Mouse (Mus musculus) gastrocnemius, adult 8-10 months (tissue): Measurements from ENCODE around the gene Anxa2. TPM values are rescaled to one million over a fixed set of nuclear protein-coding genes. Genes with fewer than 3 reads are reported as not detected.
A peak's percentile ranks its signal among the peaks of the same experiment; 100 is the strongest.

ENCODE experiments used
- DNase-seq, 2 experiments: peaks; one replicate each; pipeline ENCODE4 v3.0.0; 2022; ENCODE audit warnings: low spot score in 2 of 2
- total RNA-seq, 4 experiments: library from RNA; stranded (reverse); gene quantifications; 2 replicates each; pipeline ENCODE4 v1.2.4; 2022

Gene Anxa2
- total RNA-seq, result 10 to 100 TPM; 17.3 to 34.2 (median 28.0) TPM

GRCm38 (mm10) chr9:69453066-69453900 is at the start of gene Anxa2:
Gene Anxa2, plus strand, starts transcription at chr9:69453620.
- DNase-seq, result peak; percentile 69 to 79

DNA sequence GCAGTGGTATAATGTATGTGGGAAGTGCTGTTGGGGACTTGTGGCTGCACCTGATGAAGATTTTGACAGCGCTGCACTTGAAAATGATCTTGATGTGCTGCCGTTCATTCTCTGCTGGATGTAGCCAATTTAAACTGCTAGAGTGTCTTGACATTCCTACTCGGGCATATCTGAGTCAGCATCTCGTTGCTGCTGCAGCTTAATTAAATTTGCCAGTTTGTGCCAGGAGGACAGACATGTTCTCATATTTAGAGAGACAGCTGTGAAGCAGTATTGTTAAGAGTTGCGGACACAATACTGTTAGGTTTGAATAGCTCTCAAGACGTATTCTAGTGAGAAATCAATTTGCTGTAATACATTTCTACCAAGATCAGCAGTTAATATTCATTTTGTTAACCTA is 48.7 kb upstream of the Anxa2 start:
- DNase-seq, result no peak

DNA sequence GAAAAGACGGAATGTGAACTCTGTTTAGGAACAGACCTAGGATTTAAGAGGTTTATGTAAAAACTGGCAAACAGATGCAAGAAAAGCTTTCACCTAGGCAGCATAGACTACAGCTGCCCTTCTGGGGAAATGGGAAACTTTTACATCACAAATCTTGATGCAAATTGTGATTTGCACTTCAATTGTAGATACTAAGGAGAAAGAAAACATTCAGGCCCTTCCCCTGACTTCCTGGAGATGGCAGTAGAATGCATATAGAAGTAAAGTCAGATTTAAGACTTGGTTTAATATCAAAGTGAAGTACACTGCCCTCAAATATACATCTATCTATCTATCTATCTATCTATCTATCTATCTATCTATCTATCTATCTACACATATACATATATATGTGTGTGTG is 33.9 kb upstream of the Anxa2 start:
- no peak for DNase-seq

GRCm38 (mm10) chr9:69430531-69430930 is 22.9 kb upstream of the Anxa2 start:
- DNase-seq, result no peak

GRCm38 (mm10) chr9:69431863-69432555 is 21.4 kb upstream of the Anxa2 start:
- DNase-seq, result no peak

- DNase-seq, result no peak
These were observed 18.2 kb upstream of the Anxa2 start for GRCm38 (mm10) chr9:69435194-69435593.

DNA sequence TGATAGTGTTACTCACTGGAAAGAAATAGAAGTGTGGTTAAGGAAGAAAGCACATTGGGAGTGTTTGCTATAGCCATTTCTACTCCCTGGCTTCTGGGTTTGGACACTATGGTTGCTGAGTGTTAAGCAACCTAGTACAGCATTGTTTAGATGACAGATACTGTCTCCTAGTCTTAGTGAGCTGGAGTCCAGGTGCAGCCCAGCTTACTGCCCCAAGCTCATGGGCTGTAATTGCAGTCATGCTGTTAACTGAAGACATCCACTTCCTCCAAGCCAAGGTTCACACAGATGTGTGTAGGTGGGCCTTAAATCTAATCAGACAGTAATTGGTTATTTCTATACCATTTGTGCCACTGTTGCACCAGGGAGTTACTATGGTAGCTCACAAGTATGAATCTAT is 17.8 kb upstream of the Anxa2 start:
- no peak for DNase-seq

DNA sequence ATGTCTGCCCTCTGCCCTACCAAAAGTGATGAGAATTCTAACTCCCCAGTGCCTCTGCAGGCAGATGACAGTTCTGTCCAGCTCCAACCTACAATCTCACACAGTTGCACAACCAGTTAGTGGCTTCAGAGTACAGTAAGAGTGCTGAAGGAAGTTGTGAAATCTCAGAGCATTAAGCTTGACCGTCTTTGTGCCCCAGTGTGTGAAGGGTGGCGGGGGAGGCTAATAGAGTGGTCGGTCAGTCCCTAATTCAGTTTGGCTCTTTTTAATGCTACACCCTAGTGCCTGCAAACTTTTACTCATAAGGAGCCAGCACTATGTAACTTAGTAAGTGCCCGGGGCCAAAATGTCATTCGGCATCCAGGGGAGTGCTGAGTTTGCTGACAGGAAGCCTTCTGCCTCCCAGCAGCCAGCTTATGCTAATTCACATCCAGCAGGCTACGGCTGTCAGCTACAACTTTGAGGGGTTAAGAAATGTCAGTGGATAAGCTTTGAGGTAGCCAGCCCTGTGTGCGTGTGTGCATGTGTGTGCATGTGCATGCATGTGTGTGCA is 13.5 kb upstream of the Anxa2 start:
- no peak for DNase-seq

- DNase-seq, result no peak
These were observed 10.9 kb upstream of the Anxa2 start for GRCm38 (mm10) chr9:69442471-69443038.

GRCm38 (mm10) chr9:69443203-69443602 is 10.2 kb upstream of the Anxa2 start:
- DNase-seq, result peak; percentile 43 to 45

DNA sequence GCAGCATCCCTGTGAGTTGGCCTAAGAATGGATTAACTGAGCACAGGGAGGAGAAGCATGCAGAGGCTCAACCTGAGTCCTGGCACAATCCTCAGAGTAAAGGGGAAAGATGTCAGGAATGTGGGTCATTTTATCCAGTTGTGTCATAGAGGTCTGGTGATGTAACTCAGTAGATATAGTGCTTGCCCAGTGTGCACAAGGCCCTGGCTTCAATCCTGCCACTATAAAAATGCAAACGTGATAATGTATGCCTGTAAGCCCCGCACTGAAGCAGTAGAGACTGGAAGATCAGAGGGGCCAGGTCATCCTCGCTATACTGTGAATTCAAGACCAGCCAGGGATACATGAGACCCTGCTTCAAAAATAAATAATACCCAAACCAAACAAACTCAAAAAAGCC is 4.6 kb upstream of the Anxa2 start:
- no peak for DNase-seq

DNA sequence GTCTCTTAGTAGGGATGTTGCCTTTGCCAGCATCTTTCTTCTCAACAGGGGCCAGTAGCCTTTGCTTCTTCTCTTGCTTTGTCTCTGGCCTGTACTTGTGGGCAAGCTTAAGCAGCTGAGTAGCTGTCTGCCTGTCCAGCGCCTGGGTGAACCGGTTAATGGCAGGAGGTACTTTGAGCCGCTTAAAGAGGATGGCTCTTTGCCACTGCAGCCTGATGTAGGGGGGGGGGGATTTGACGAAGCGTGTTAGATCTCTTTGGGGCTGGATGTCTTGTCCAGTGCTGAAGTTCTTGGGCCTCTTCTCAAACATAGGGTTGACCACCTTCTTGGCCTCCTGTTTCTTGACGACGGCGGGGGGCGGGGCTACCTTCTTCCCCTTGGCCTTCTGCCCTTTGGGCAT is 2.8 kb upstream of the Anxa2 start:
- no peak for DNase-seq

GRCm38 (mm10) chr9:69451886-69452810 is 1.3 kb upstream of the Anxa2 start:
- no peak for DNase-seq

- DNase-seq, result no peak
These were observed 664 bp downstream of the Anxa2 start for GRCm38 (mm10) chr9:69453901-69454666.

- no peak for DNase-seq
These were observed 1.3 kb downstream of the Anxa2 start for GRCm38 (mm10) chr9:69454691-69455090.

DNA sequence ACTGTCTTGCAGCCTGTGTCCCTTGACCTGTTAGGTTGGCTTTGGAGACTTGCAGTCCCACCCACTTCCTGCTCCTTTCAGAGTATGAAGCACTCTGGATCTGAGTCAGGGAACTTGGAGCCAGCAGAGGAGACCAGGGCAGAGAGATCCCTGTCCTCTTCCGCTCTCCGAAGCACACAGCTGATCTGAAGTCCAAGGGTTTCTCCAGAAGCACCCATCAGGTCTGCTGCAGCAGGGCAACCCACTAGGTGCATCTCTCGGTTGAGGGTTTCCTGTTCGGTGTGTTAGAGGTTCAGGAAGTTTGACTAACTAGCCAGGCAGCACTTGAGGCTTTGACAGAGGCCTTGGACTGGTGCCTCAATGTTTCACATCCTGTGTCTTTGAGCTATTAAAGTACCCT is 2.0 kb downstream of the Anxa2 start:
- DNase-seq, result no peak

DNA sequence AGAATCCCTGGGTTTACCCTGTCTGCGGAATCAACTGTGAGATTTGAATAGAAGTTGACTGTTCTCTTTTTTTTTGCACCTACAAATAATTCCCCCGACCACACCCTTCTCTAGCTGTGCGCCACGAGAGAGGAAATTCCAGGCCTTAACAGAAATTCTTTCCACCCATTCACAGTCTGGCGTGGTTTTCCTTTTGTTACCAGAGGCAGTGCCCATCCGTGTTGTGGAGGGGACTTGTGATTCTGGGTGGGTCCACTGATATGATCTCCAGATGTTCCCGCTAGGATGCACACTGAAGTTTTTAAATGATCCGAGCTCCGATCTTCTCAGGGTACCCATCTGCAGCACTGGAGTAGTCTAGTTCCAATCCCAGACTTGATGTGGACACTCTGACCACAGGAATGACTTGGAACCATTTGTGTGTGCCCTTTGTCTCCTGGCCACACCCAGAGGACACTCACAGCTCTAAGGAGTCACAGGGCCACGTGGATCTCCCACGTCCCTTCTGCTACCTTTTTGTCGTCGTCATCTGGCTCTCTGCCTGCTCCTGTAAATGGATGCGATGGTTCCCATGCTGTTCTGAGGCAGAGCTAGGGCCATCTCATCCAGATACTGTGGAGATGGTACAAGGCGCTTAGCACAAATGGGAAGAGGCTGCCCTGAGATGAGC is 3.1 kb downstream of the Anxa2 start:
- DNase-seq, result no peak

- DNase-seq, result no peak
These were observed 3.7 kb downstream of the Anxa2 start for GRCm38 (mm10) chr9:69457143-69457542.

DNA sequence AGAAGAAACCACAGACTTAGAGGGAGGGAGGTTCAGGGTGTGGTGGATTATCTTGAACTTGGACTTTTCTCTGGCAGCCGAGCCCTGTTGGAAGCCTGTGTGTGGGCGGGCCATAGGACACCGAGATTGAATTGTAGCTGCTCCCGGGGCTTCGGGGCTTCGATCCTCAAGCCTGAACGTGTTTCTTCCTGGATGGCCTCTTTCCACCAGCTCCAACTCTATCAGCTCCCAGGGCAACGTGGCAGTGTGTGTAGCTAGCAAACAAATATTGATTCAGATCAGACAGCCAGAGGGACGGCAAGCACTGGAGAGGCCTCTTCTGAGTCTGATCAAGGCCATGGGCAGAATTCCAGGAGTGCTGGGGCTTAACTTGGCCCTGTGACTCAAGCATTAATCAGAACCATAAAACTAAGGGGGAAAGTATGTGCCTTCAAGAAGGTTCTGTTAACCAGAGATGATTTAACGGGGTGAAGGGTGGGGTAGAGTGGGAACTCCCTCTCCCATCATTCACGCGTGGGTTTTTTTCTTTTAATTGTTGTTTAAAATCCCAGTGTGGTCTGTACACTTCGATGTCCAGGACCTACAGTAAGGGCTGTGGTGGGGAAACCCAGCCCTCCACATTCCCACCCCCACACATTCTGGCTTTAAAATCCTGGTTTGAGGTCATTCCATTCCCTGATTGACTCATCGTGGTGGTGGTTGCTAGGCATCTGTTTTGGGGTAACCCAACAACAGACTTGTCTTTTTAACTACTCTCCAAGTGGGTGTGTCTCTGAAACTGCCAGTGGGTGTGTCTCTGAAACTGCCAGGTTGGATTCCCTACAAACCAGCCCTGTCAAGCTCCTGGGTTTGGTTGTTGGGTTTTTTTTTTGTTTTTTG is 4.6 kb downstream of the Anxa2 start:
- peak; percentile 62 to 69 for DNase-seq
